In genomic region chr6:40249939-40250338, GRCm38 (mm10) we compare ENCODE assay signal across 28 mouse cellular contexts.
A peak's percentile ranks its signal among the peaks of the same experiment; 100 is the strongest.
DNase-seq lines count a peak whose midpoint lies in the region; ATAC-seq lines count a peak whose summit lies in the region.
"Had no signal": no experiment of that assay in that cellular context is flagged by ENCODE, and none has a peak within 500 bp of the region (broad histone marks: within the 10 kb centered on the region; RNA-seq: fewer than 3 reads in every experiment).

No protein-coding gene starts in this region.

- no peaks in the 10 kb centered on the region for H3K36me3 ChIP-seq in forebrain, embryonic 14.5 days (ENCODE audit: control insufficient read depth, insufficient read depth, low read length)
- H3K36me3 ChIP-seq in midbrain, embryonic 16.5 days (ENCODE audit: control insufficient read depth, insufficient read depth, low read length): no peaks in the 10 kb centered on the region
- H3K36me3 ChIP-seq: embryonic facial prominence, embryonic 13.5 days; embryonic facial prominence, embryonic 15.5 days; forebrain, embryonic 10.5 days; forebrain, embryonic 12.5 days; forebrain, embryonic 15.5 days; G1E had no signal

- H3K27ac ChIP-seq in forebrain, embryonic 14.5 days (ENCODE audit: low read depth, low read length): no peak overlapping the region
- no peak overlapping the region for H3K27ac ChIP-seq in midbrain, embryonic 16.5 days (ENCODE audit: low read length)
- H3K27ac ChIP-seq: embryonic facial prominence, embryonic 13.5 days; embryonic facial prominence, embryonic 15.5 days; forebrain, embryonic 10.5 days; forebrain, embryonic 12.5 days; forebrain, embryonic 15.5 days had no signal

- DNase-seq in gastrocnemius, adult 18-20 months (ENCODE audit: low spot score): peak; percentile 24
- DNase-seq in gastrocnemius, postnatal 4 days (ENCODE audit: low spot score in 2 of 2): no peak
- peak; percentile 29 for DNase-seq in 3T3-L1 (ENCODE audit: low read depth, low spot score)
- peak; percentile 1 for DNase-seq in Muller cell, postnatal 12 days (ENCODE audit: inconsistent ontology term)
- peak; percentile 43 for DNase-seq in skeletal muscle tissue, adult 2 months (ENCODE audit: low read depth, low spot score)
- no peak for DNase-seq in forebrain, embryonic 14.5 days (ENCODE audit: low spot score)
- DNase-seq: adrenal gland, adult 2 months; adrenal gland, postnatal 10 days; adrenal gland, postnatal 25 days; B cell, adult 2 months; cerebellum, adult 11 months; cerebellum, adult 18-20 months; cerebellum, adult 8-10 months; cerebellum, adult 9-11 months; cerebellum, postnatal 14 days; cerebellum, postnatal 36 days; embryo, embryonic 11 days; forebrain, postnatal 0 days had no signal

- H3K4me2 ChIP-seq in forebrain, embryonic 14.5 days (ENCODE audit: low read length): no peak overlapping the region
- H3K4me2 ChIP-seq in midbrain, embryonic 16.5 days (ENCODE audit: low read length): no peak overlapping the region
- H3K4me2 ChIP-seq: embryonic facial prominence, embryonic 13.5 days; embryonic facial prominence, embryonic 15.5 days; forebrain, embryonic 12.5 days; forebrain, embryonic 15.5 days had no signal

- H3K4me3 ChIP-seq in forebrain, embryonic 14.5 days (ENCODE audit: low read depth, low read length): no peak overlapping the region
- no peak overlapping the region for H3K4me3 ChIP-seq in midbrain, embryonic 16.5 days (ENCODE audit: low read depth, low read length)
- H3K4me3 ChIP-seq: embryonic facial prominence, embryonic 13.5 days; embryonic facial prominence, embryonic 15.5 days; erythroblast, embryonic 14.5 days; forebrain, embryonic 10.5 days; forebrain, embryonic 12.5 days; forebrain, embryonic 15.5 days had no signal

- ATAC-seq in forebrain, embryonic 14.5 days: no peak
- ATAC-seq in midbrain, embryonic 16.5 days: no peak
- ATAC-seq: CD4-positive, CD25-positive, alpha-beta regulatory T cell, adult 4 months; forebrain, embryonic 15.5 days; forebrain, postnatal 0 days had no signal

- H3K9me3 ChIP-seq in forebrain, embryonic 14.5 days (replicated peaks; ENCODE audit: control insufficient read depth, low read length): no peaks in the 10 kb centered on the region
- H3K9me3 ChIP-seq in midbrain, embryonic 16.5 days (replicated peaks; ENCODE audit: control insufficient read depth, low read length, poor library complexity, severe bottlenecking): no peaks in the 10 kb centered on the region
- H3K9me3 ChIP-seq: embryonic facial prominence, embryonic 13.5 days; embryonic facial prominence, embryonic 15.5 days; forebrain, embryonic 10.5 days; forebrain, embryonic 12.5 days; forebrain, embryonic 15.5 days; G1E had no signal

- H3K27me3 ChIP-seq in forebrain, embryonic 14.5 days (replicated peaks; ENCODE audit: control insufficient read depth, insufficient read depth, low read length): no peaks in the 10 kb centered on the region
- no peaks in the 10 kb centered on the region for H3K27me3 ChIP-seq in midbrain, embryonic 16.5 days (ENCODE audit: control insufficient read depth, insufficient read depth, low read depth, low read length)
- H3K27me3 ChIP-seq: CH12.LX; embryonic facial prominence, embryonic 13.5 days; embryonic facial prominence, embryonic 15.5 days; forebrain, embryonic 12.5 days; forebrain, embryonic 15.5 days had no signal

- H3K4me1 ChIP-seq in forebrain, embryonic 14.5 days (ENCODE audit: control insufficient read depth, insufficient read depth, low read length): no peaks in the 10 kb centered on the region
- H3K4me1 ChIP-seq in midbrain, embryonic 16.5 days (ENCODE audit: control insufficient read depth, insufficient read depth, low read length): peaks cover 4% of the 10 kb centered on the region; the same call in 1 of the 2 replicates
- H3K4me1 ChIP-seq: embryonic facial prominence, embryonic 13.5 days; embryonic facial prominence, embryonic 15.5 days; forebrain, embryonic 10.5 days; forebrain, embryonic 12.5 days had no signal

- H3K9ac ChIP-seq in forebrain, embryonic 14.5 days (ENCODE audit: low read length): no peak overlapping the region
- H3K9ac ChIP-seq in midbrain, embryonic 16.5 days (ENCODE audit: low read depth, low read length): no peak overlapping the region
- H3K9ac ChIP-seq: embryonic facial prominence, embryonic 13.5 days; embryonic facial prominence, embryonic 15.5 days; forebrain, embryonic 12.5 days; forebrain, embryonic 15.5 days; forebrain, postnatal 0 days had no signal

Comparison
In these comparisons a context has a peak if more than half of its experiments do, and no peak if none do; other contexts are left out.
1. DNase-seq: peak in gastrocnemius, adult 18-20 months (single experiment), 3T3-L1 (single experiment), Muller cell, postnatal 12 days (single experiment) and skeletal muscle tissue, adult 2 months (single experiment); none in gastrocnemius, postnatal 4 days (0 of 2) and forebrain, embryonic 14.5 days (single experiment).